Mouse (Mus musculus) layer of hippocampus, postnatal 36 days (tissue): ENCODE measurements around the gene Pcp2. TPM values are rescaled to one million over a fixed set of nuclear protein-coding genes. Genes with fewer than 3 reads are reported as not detected.

Experiments used
- total RNA-seq, 2 experiments: library from RNA; stranded (reverse); gene quantifications; 2 replicates each; pipeline ENCODE4 v1.2.3; 2021

The Pcp2 gene
- total RNA-seq, 2 experiments from 2014 or later = 1.1 to 1.9 TPM

Other genes starting within 250 kb of the Pcp2 start
- 10 to 100 TPM; 46.0 to 50.5 TPM for gene Arhgef18, start 232.5 kb downstream of the Pcp2 start, total RNA-seq
- 1 to 10 TPM in 1 of 2 experiments, under 1 TPM in 1; 0.94 to 1.4 TPM for gene Pex11g, start 157.9 kb downstream of the Pcp2 start, total RNA-seq
- under 1 TPM; 0.45 to 0.58 TPM for gene Tex45, start 154.7 kb downstream of the Pcp2 start, total RNA-seq
- gene Zfp358, start 132.4 kb downstream of the Pcp2 start, total RNA-seq = 10 to 100 TPM; 28.1 to 31.7 TPM
- gene Mcoln1, start 125.1 kb downstream of the Pcp2 start, total RNA-seq = 10 to 100 TPM; 78.4 to 86.6 TPM
- 10 to 100 TPM; 75.3 to 87.4 TPM for gene Pnpla6, start 110.2 kb downstream of the Pcp2 start, total RNA-seq
- not detected for gene C330021F23Rik, start 57.6 kb downstream of the Pcp2 start, total RNA-seq
- gene Camsap3, start 38.3 kb downstream of the Pcp2 start, total RNA-seq = 10 to 100 TPM; 34.4 to 41.0 TPM
- gene Xab2, start 4.2 kb downstream of the Pcp2 start, total RNA-seq = 10 to 100 TPM; 35.6 to 37.6 TPM
- gene Pet100, start 4.0 kb downstream of the Pcp2 start, total RNA-seq = 10 to 100 TPM; 84.7 to 95.6 TPM
- gene Stxbp2, start 5.4 kb upstream of the Pcp2 start, total RNA-seq = 10 to 100 TPM; 36.3 to 47.1 TPM
- gene Retn, start 30.2 kb upstream of the Pcp2 start, total RNA-seq = 1 to 10 TPM in 1 of 2 experiments, under 1 TPM in 1; 0.46 to 1.5 TPM
- gene Mcemp1, start 40.2 kb upstream of the Pcp2 start, total RNA-seq = under 1 TPM in 1 of 2 experiments, not detected in 1; 0.30 TPM
- 10 to 100 TPM; 18.8 to 26.5 TPM for gene Fcor, start 46.8 kb upstream of the Pcp2 start, total RNA-seq
- gene Trappc5, start 50.8 kb upstream of the Pcp2 start, total RNA-seq = 10 to 100 TPM; 26.8 to 31.6 TPM
- not detected for gene Fcer2a, start 68.6 kb upstream of the Pcp2 start, total RNA-seq
- gene Clec4g, start 95.1 kb upstream of the Pcp2 start, total RNA-seq = not detected
- gene Cd209a, start 123.4 kb upstream of the Pcp2 start, total RNA-seq = not detected
- not detected for gene Cd209e, start 228.8 kb upstream of the Pcp2 start, total RNA-seq